Mouse (Mus musculus) MEL (cell line): ENCODE data around the gene 1700113H08Rik. TPM values are rescaled to one million over a fixed set of nuclear protein-coding genes. Genes with fewer than 3 reads are reported as not detected.

Experiments used
- DNase-seq: peaks from one replicate; pipeline ENCODE4 v3.0.0; 2011; ENCODE audit warnings: low read depth, low spot score
- H3K27ac ChIP-seq: 2 replicates; pipeline ENCODE4 v1.5.1; 2012; ENCODE audit warnings: low read depth, mild to moderate bottlenecking, control low read depth, low read length, moderate library complexity; ENCODE audit not compliant: control insufficient read depth
- H3K27me3 ChIP-seq, 2 experiments: fragments of 150-350 bp in 1 of 2; sonication (generic) in 1 of 2; 2 replicates each; pipeline ENCODE4 v1.6.1; 2012; ENCODE audit warnings: low read length in 2 of 2, mild to moderate bottlenecking in 2 of 2, improper control_type of control experiment in 1 of 2, moderate library complexity in 1 of 2; ENCODE audit not compliant: insufficient read depth in 2 of 2, control insufficient read depth in 1 of 2
- H3K36me3 ChIP-seq, 2 experiments: 2 replicates each; pipeline ENCODE4 v1.6.1; 2012 to 2014; ENCODE audit warnings: low read length in 2 of 2, improper control_type of control experiment in 1 of 2, inconsistent platforms in 1 of 2, mild to moderate bottlenecking in 1 of 2; ENCODE audit not compliant: insufficient read depth in 2 of 2, control insufficient read depth in 1 of 2
- H3K4me1 ChIP-seq, 2 experiments: fragments of 150-350 bp in 1 of 2; sonication (generic) in 1 of 2; 2 replicates each; pipeline ENCODE4 v1.6.1; 2012; ENCODE audit warnings: low read length in 2 of 2, improper control_type of control experiment in 1 of 2, mild to moderate bottlenecking in 1 of 2; ENCODE audit not compliant: insufficient read depth in 2 of 2, control insufficient read depth in 1 of 2
- H3K4me3 ChIP-seq, 2 experiments: fragments of 150-350 bp in 1 of 2; sonication (generic) in 1 of 2; 2 replicates each; pipeline ENCODE4 v1.5.1; 2012; ENCODE audit warnings: low read depth in 2 of 2, low read length in 2 of 2, mild to moderate bottlenecking in 2 of 2, moderate library complexity in 2 of 2, control low read depth in 1 of 2, improper control_type of control experiment in 1 of 2; ENCODE audit not compliant: control insufficient read depth in 1 of 2, insufficient read depth in 1 of 2
- H3K79me2 ChIP-seq: 2 replicates; pipeline ENCODE4 v1.6.1; 2012; ENCODE audit warnings: mild to moderate bottlenecking, low read length, moderate library complexity; ENCODE audit not compliant: control insufficient read depth, poor library complexity, insufficient read depth
- H3K9ac ChIP-seq: 2 replicates; pipeline ENCODE4 v1.6.1; 2012; ENCODE audit warnings: low read depth, mild to moderate bottlenecking, control low read depth, low read length, moderate library complexity; ENCODE audit not compliant: control insufficient read depth, poor library complexity, severe bottlenecking
- H3K9me3 ChIP-seq: fragments of 150-350 bp; sonication (generic); replicated peaks from 2 replicates; pipeline ENCODE4 v1.6.1; 2012; ENCODE audit warnings: mild to moderate bottlenecking, low read length, improper control_type of control experiment, moderate library complexity; ENCODE audit not compliant: insufficient read depth
- BHLHE40 ChIP-seq: IDR thresholded peaks from 2 replicates; pipeline ENCODE4 v1.6.1; 2012; ENCODE audit warnings: low read depth, mild to moderate bottlenecking, inconsistent platforms, low read length, improper control_type of control experiment, borderline replicate concordance
- CHD1 ChIP-seq: IDR thresholded peaks from 2 replicates; pipeline ENCODE4 v1.6.1; 2012; ENCODE audit warnings: low read depth, mild to moderate bottlenecking, inconsistent platforms, low read length, improper control_type of control experiment
- ELF1 ChIP-seq: IDR thresholded peaks from 2 replicates; pipeline ENCODE4 v1.6.1; 2014; ENCODE audit warnings: low read depth, mild to moderate bottlenecking, inconsistent platforms, low read length, improper control_type of control experiment, moderate library complexity
- ETS1 ChIP-seq: IDR thresholded peaks from 2 replicates; pipeline ENCODE4 v1.6.1; 2012; ENCODE audit warnings: low read depth, mild to moderate bottlenecking, inconsistent platforms, low read length, improper control_type of control experiment, moderate library complexity
- GABPA ChIP-seq: IDR thresholded peaks from 2 replicates; pipeline ENCODE4 v1.6.1; 2012; ENCODE audit warnings: low read depth, mild to moderate bottlenecking, inconsistent platforms, low read length, improper control_type of control experiment, moderate library complexity
- HCFC1 ChIP-seq: IDR thresholded peaks from 2 replicates; pipeline ENCODE4 v1.6.1; 2012; ENCODE audit warnings: low read depth, mild to moderate bottlenecking, inconsistent platforms, low read length, improper control_type of control experiment, moderate library complexity
- JUND ChIP-seq: IDR thresholded peaks from 2 replicates; pipeline ENCODE4 v1.6.1; 2011; ENCODE audit warnings: low read depth, mild to moderate bottlenecking, improper control_type of control experiment, low read length
- MEF2A ChIP-seq: IDR thresholded peaks from 2 replicates; pipeline ENCODE4 v1.6.1; 2014; ENCODE audit warnings: low read depth, mild to moderate bottlenecking, inconsistent platforms, low read length, improper control_type of control experiment; ENCODE audit not compliant: poor library complexity, insufficient replicate concordance, severe bottlenecking; ENCODE audit errors: extremely low read depth
- MXI1 ChIP-seq: IDR thresholded peaks from 2 replicates; pipeline ENCODE4 v1.6.1; 2011; ENCODE audit warnings: mild to moderate bottlenecking, low read depth, low read length, improper control_type of control experiment
- MYC ChIP-seq: IDR thresholded peaks from 2 replicates; pipeline ENCODE4 v1.6.1; 2011; ENCODE audit warnings: low read depth, mild to moderate bottlenecking, low read length, improper control_type of control experiment, moderate library complexity
- POLR2A ChIP-seq, 2 experiments: IDR thresholded peaks; 2 replicates each; pipeline ENCODE4 v1.6.1; 2011 to 2012; ENCODE audit warnings: low read length in 2 of 2, mild to moderate bottlenecking in 2 of 2, control low read depth in 1 of 2, improper control_type of control experiment in 1 of 2, low read depth in 1 of 2, moderate library complexity in 1 of 2; ENCODE audit not compliant: control insufficient read depth in 1 of 2, insufficient read depth in 1 of 2, poor library complexity in 1 of 2
- POLR2AphosphoS2 ChIP-seq: IDR thresholded peaks from 2 replicates; pipeline ENCODE4 v1.6.1; 2011; ENCODE audit warnings: low read length, improper control_type of control experiment
- POLR2AphosphoS5 ChIP-seq: IDR thresholded peaks from 2 replicates; pipeline ENCODE4 v1.6.1; 2012; ENCODE audit warnings: low read depth, borderline replicate concordance, mild to moderate bottlenecking, inconsistent platforms, low read length, moderate library complexity, mixed read lengths
- RCOR1 ChIP-seq: IDR thresholded peaks from 2 replicates; pipeline ENCODE4 v1.6.1; 2012; ENCODE audit warnings: low read depth, mild to moderate bottlenecking, inconsistent platforms, low read length, improper control_type of control experiment
- SMC3 ChIP-seq: IDR thresholded peaks from 2 replicates; pipeline ENCODE4 v1.6.1; 2011; ENCODE audit warnings: low read depth, low read length, improper control_type of control experiment
- TBP ChIP-seq: IDR thresholded peaks from 2 replicates; pipeline ENCODE4 v1.8.0; 2011; ENCODE audit warnings: low read depth, low read length, improper control_type of control experiment
- TCF12 ChIP-seq: IDR thresholded peaks from 2 replicates; pipeline ENCODE4 v1.6.1; 2014; ENCODE audit warnings: low read depth, mild to moderate bottlenecking, inconsistent platforms, low read length, improper control_type of control experiment, moderate library complexity
- UBTF ChIP-seq: IDR thresholded peaks from 2 replicates; pipeline ENCODE4 v1.6.1; 2012; ENCODE audit warnings: low read depth, mild to moderate bottlenecking, inconsistent platforms, low read length, improper control_type of control experiment, moderate library complexity, borderline replicate concordance; ENCODE audit not compliant: insufficient read depth
- ZKSCAN1 ChIP-seq: IDR thresholded peaks from 2 replicates; pipeline ENCODE4 v1.6.1; 2012; ENCODE audit warnings: low read depth, mild to moderate bottlenecking, inconsistent platforms, low read length, improper control_type of control experiment, moderate library complexity
- polyA plus RNA-seq, 2 experiments: library from polyadenylated mRNA; stranded (reverse) in 1 of 2; unstranded in 1 of 2; fragments of >175 nt in 1 of 2; fragments of >200 nt in 1 of 2; gene quantifications; 2 replicates each; pipeline versions ENCODE4 v1.2.1 to v1.2.4; 2012; ENCODE audit warnings: low replicate concordance in 2 of 2, low read depth in 1 of 2; ENCODE audit not compliant: insufficient read length in 2 of 2, insufficient read depth in 1 of 2, missing spikeins in 1 of 2
- total RNA-seq: library from RNA; depleted of rRNA; stranded (reverse); fragments of 300-350 nt; gene quantifications from 2 replicates; pipeline ENCODE4 v1.2.3, GENCODE M21; 2012

1700113H08Rik gene
- total and polyA plus RNA-seq, 3 experiments: not detected

- H3K36me3 ChIP-seq: no peaks in the 10 kb centered on the region
- H3K9me3 ChIP-seq: no peaks in the 10 kb centered on the region
- no peaks in the 10 kb centered on the region for H3K27me3 ChIP-seq
- H3K27ac ChIP-seq: no peak overlapping the region
- H3K79me2 ChIP-seq: no peaks in the 10 kb centered on the region; the same call in 1 of the 2 replicates
- H3K9ac ChIP-seq: no peak overlapping the region
- TF ChIP-seq GABPA: no peak
- no peak for TF ChIP-seq ZKSCAN1
- TF ChIP-seq BHLHE40: no peak
- TF ChIP-seq SMC3: no peak
- H3K4me1 ChIP-seq: no peaks in the 10 kb centered on the region
- H3K4me3 ChIP-seq: no peak overlapping the region
- DNase-seq: no peak
Observed at GRCm38 (mm10) chr10:87100668-87101067, 42.8 kb downstream of the 1700113H08Rik start.

GRCm38 (mm10) chr10:87101265-87101950 lies 43.6 kb downstream of the 1700113H08Rik start:
- no peaks in the 10 kb centered on the region; the same call in 1 of the 2 replicates for H3K79me2 ChIP-seq
- H3K4me3 ChIP-seq: no peak overlapping the region
- no peaks in the 10 kb centered on the region for H3K9me3 ChIP-seq
- no peak overlapping the region for H3K9ac ChIP-seq
- no peaks in the 10 kb centered on the region for H3K27me3 ChIP-seq
- H3K27ac ChIP-seq: no peak overlapping the region
- no peaks in the 10 kb centered on the region for H3K4me1 ChIP-seq
- TF ChIP-seq ETS1: no peak
- no peak for TF ChIP-seq HCFC1
- TF ChIP-seq ZKSCAN1: no peak
- no peak for TF ChIP-seq POLR2AphosphoS5
- no peak for TF ChIP-seq CHD1
- TF ChIP-seq BHLHE40: no peak
- TF ChIP-seq JUND: no peak
- TF ChIP-seq UBTF: no peak
- TF ChIP-seq TCF12: no peak
- no peak for TF ChIP-seq MYC
- TF ChIP-seq TBP: no peak
- TF ChIP-seq POLR2AphosphoS2: no peak
- TF ChIP-seq MEF2A: no peak
- no peak for TF ChIP-seq MXI1
- no peak for TF ChIP-seq POLR2A (IDR thresholded peaks at IDR 0.05; ENCODE audit: control insufficient read depth in 1 of 2, insufficient read depth in 1 of 2, low read depth in 1 of 2, low read length in 2 of 2, poor library complexity in 1 of 2)
- no peak for TF ChIP-seq ELF1
- TF ChIP-seq RCOR1: no peak
- DNase-seq: no peak
- H3K36me3 ChIP-seq: no peaks in the 10 kb centered on the region
